Mouse (Mus musculus) intestine, postnatal 0 days (tissue): ENCODE data around the gene Svs3b. TPM values are rescaled to one million over a fixed set of nuclear protein-coding genes. Genes with fewer than 3 reads are reported as not detected.
"Not testable (repeated sequence)": the region's sequence is repeated elsewhere in the genome, so short reads cannot be mapped to it uniquely, and the experiment has no call there.

Experiments
- ATAC-seq: fragments of 200-750 bp; cut with Nextera tagmentation; 2 replicates; pipeline ENCODE4 v1.8.0; 2017; ENCODE audit warnings: mild to moderate bottlenecking, moderate TSS enrichment, moderate library complexity
- H3K27ac ChIP-seq: fragments of 300-500 bp; sonication (generic); 2 replicates; pipeline ENCODE4 v1.5.1; 2014; ENCODE audit warnings: mild to moderate bottlenecking, low read depth, low read length, moderate library complexity
- H3K27me3 ChIP-seq: fragments of 300-500 bp; sonication (generic); replicated peaks from 2 replicates; pipeline ENCODE4 v1.6.1; 2014; ENCODE audit warnings: low read length, mixed read lengths; ENCODE audit not compliant: control insufficient read depth, insufficient read depth
- H3K36me3 ChIP-seq: fragments of 300-500 bp; sonication (generic); 2 replicates; pipeline ENCODE4 v1.6.1; 2014; ENCODE audit warnings: mild to moderate bottlenecking, moderate library complexity; ENCODE audit not compliant: control insufficient read depth, insufficient read depth
- H3K4me1 ChIP-seq: fragments of 300-500 bp; sonication (generic); replicated peaks from 2 replicates; pipeline ENCODE4 v1.6.1; 2014; ENCODE audit warnings: antibody characterized with exemption, low read length, mixed read lengths; ENCODE audit not compliant: control insufficient read depth, insufficient read depth
- H3K4me2 ChIP-seq: fragments of 300-500 bp; sonication (generic); replicated peaks from 2 replicates; pipeline ENCODE4 v1.6.1; 2014; ENCODE audit warnings: low read depth, mild to moderate bottlenecking, moderate library complexity
- H3K4me3 ChIP-seq: fragments of 300-500 bp; sonication (generic); 2 replicates; pipeline ENCODE4 v1.5.1; 2014; ENCODE audit warnings: low read depth, low read length
- H3K9ac ChIP-seq: fragments of 300-500 bp; sonication (generic); 2 replicates; pipeline ENCODE4 v1.6.1; 2014; ENCODE audit warnings: mild to moderate bottlenecking, low read depth, low read length
- H3K9me3 ChIP-seq: fragments of 300-500 bp; sonication (generic); 2 replicates; pipeline ENCODE4 v1.6.1; 2016; ENCODE audit warnings: mixed run types; ENCODE audit not compliant: control insufficient read depth
- CTCF ChIP-seq: sonication (generic); IDR thresholded peaks from 2 replicates; pipeline ENCODE4 v1.5.1; 2016; ENCODE audit warnings: low read depth, mild to moderate bottlenecking, control low read depth, antibody characterized with exemption, moderate library complexity
- whole genome bisulfite sequencing: fragments of 180-500 bp; shearing (Covaris S2); extraction: QIAGEN DNeasy Blood & Tissue Kit; methylation state at CpG from one replicate; pipeline ENCODE4 v1.1.7; 2014; 5-methylcytosine and 5-hydroxymethylcytosine counted together
- polyA plus RNA-seq: library from polyadenylated mRNA; unstranded; fragments of >200 nt; fragmentation: Nextera tagmentation; extraction: Ambion mirVana; gene quantifications from 2 replicates; pipeline ENCODE4 v1.2.1, GENCODE M21; 2015

Gene Svs3b
- polyA plus RNA-seq, 1 experiment from 2014 or later: not detected

GRCm38 (mm10) chr2:164221522-164221921 is 34.9 kb downstream of the Svs3b start, which contains the start of gene Wfdc15b:
TSS of gene Wfdc15b (minus strand) at chr2:164221660.
- ATAC-seq: no peak
- no peak within 1 kb of the TSS for H3K27ac ChIP-seq
- H3K9me3 ChIP-seq: no peaks in the 10 kb centered on the region
- H3K4me2 ChIP-seq: peak within 1 kb of the TSS; percentile 48
- H3K9ac ChIP-seq: no peak within 1 kb of the TSS
- no peaks in the 10 kb centered on the region for H3K4me1 ChIP-seq
- 31% methylated on average over 11 of the region's 11 CpGs for WGBS
- no peaks in the 10 kb centered on the region for H3K27me3 ChIP-seq
- TF ChIP-seq CTCF: no peak
- no peaks in the 10 kb centered on the region for H3K36me3 ChIP-seq
- peak within 1 kb of the TSS; percentile 5; the same call in 1 of the 2 replicates for H3K4me3 ChIP-seq

GRCm38 (mm10) chr2:164219295-164219694 is 37.1 kb downstream of the Svs3b start:
- ATAC-seq: no peak
- 89% methylated on average over 9 of the region's 9 CpGs for WGBS

GRCm38 (mm10) chr2:164212711-164213110 is 43.7 kb downstream of the Svs3b start:
- 87% methylated on average over 5 of the region's 5 CpGs for WGBS
- no peak overlapping the region for H3K4me2 ChIP-seq
- no peak for ATAC-seq

More at GRCm38 (mm10) chr2:164219295-164219694, 37.1 kb downstream of the Svs3b start:
- no peak for TF ChIP-seq CTCF
- no peaks in the 10 kb centered on the region for H3K27me3 ChIP-seq
- no peak overlapping the region for H3K4me3 ChIP-seq
- H3K36me3 ChIP-seq: no peaks in the 10 kb centered on the region
- H3K9ac ChIP-seq: no peak overlapping the region
- H3K4me2 ChIP-seq: no peak overlapping the region
- H3K27ac ChIP-seq: no peak overlapping the region
- no peaks in the 10 kb centered on the region for H3K4me1 ChIP-seq
- H3K9me3 ChIP-seq: no peaks in the 10 kb centered on the region

DNA sequence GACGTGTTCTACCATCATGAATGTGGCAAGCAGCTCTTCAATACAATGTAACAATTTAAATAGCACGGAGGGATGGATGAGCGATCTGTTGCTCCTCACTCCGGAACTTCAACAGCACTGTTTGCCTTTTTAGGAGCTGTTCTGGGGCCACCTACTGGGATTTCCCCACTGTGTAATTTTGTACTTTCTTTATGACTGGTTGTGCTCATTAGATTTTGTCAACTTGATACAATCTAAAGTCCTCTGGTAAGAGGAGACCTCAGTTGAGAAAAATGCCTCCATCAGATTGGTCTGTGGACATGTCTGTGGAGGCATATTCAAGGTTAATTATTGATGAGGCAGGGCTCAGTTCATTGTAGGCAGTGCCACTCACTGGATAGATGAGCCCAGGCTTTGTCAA is 45.5 kb downstream of the Svs3b start:
- Histone ChIP-seq H3K9ac (no peak overlapping the region), H3K27ac (no peak overlapping the region), H3K36me3 (no peaks in the 10 kb centered on the region), H3K9me3 (no peaks in the 10 kb centered on the region), H3K27me3 (no peaks in the 10 kb centered on the region), H3K4me2 (no peak overlapping the region), H3K4me3 (no peak overlapping the region), H3K4me1 (no peaks in the 10 kb centered on the region)
- no peak for ATAC-seq
- WGBS: 90% methylated on average over 4 of the region's 4 CpGs
- no peak for TF ChIP-seq CTCF

More at GRCm38 (mm10) chr2:164212711-164213110, 43.7 kb downstream of the Svs3b start:
- Histone ChIP-seq H3K27ac (no peak overlapping the region), H3K36me3 (no peaks in the 10 kb centered on the region), H3K9me3 (no peaks in the 10 kb centered on the region), H3K4me3 (no peak overlapping the region), H3K9ac (no peak overlapping the region), H3K4me1 (no peaks in the 10 kb centered on the region), H3K27me3 (no peaks in the 10 kb centered on the region)
- no peak for TF ChIP-seq CTCF

DNA sequence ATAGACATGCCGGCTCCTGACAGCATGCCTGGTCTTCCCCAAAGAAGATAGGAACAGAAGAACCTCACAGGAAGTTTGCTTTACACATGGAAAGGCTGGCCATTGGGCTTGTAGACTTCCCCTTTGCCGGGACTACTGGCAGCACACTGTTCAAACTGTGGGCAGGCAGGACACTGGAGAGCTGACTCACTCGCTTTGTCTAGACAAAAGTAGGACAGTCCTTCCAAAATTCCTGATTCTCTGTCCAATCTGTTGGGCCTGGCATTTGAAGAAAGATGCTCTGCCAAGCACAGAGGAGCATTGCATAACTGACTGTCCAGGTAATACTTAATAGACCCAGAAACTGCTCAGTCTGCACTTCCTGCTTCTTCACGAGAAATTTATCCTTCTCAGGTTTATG is 49.8 kb downstream of the Svs3b start:
- Histone ChIP-seq H3K36me3 (no peaks in the 10 kb centered on the region), H3K9me3 (no peaks in the 10 kb centered on the region), H3K9ac (no peak overlapping the region), H3K27ac (no peak overlapping the region), H3K4me1 (no peaks in the 10 kb centered on the region), H3K4me2 (no peak overlapping the region), H3K4me3 (no peak overlapping the region), H3K27me3 (no peaks in the 10 kb centered on the region)
- no peak for ATAC-seq
- no peak for TF ChIP-seq CTCF
- WGBS: 64% methylated on average over 4 of the region's 4 CpGs

- not testable (repeated sequence) for H3K4me2 ChIP-seq, H3K27ac ChIP-seq, H3K4me1 ChIP-seq, ATAC-seq, H3K9me3 ChIP-seq, H3K9ac ChIP-seq, H3K27me3 ChIP-seq, H3K36me3 ChIP-seq, H3K4me3 ChIP-seq
- 91% methylated on average over 10 of the region's 10 CpGs for WGBS
These were observed 50.4 kb downstream of the Svs3b start for GRCm38 (mm10) chr2:164206011-164206410.

Other genes starting within 250 kb of the Svs3b start
- 0.88 and 0.94 TPM in 2 replicates for gene Pabpc1l, start 231.2 kb downstream of the Svs3b start, polyA plus RNA-seq
- gene Stk4, start 186.3 kb downstream of the Svs3b start, polyA plus RNA-seq: 12.1 and 12.2 TPM in 2 replicates
- 25.0 and 27.8 TPM in 2 replicates for gene Tomm34, start 185.5 kb downstream of the Svs3b start, polyA plus RNA-seq
- 0.07 and 0.21 TPM in 2 replicates for gene Kcns1, start 85.5 kb downstream of the Svs3b start, polyA plus RNA-seq
- 0.44 TPM in 1 of 2 replicates, not detected in the other for gene Wfdc5, start 73.9 kb downstream of the Svs3b start, polyA plus RNA-seq
- gene Wfdc12, start 66.0 kb downstream of the Svs3b start, polyA plus RNA-seq: not detected in 2 replicates
- gene Wfdc15a, start 56.5 kb downstream of the Svs3b start, polyA plus RNA-seq: not detected in 2 replicates
- gene Wfdc15b, start 35.0 kb downstream of the Svs3b start, polyA plus RNA-seq: 1.3 and 2.6 TPM in 2 replicates
- gene Svs2, start 18.2 kb downstream of the Svs3b start, polyA plus RNA-seq: not detected in 2 replicates
- gene Svs4, start 21.8 kb upstream of the Svs3b start, polyA plus RNA-seq: not detected in 2 replicates
- not detected in 2 replicates for gene Svs3a, start 32.6 kb upstream of the Svs3b start, polyA plus RNA-seq
- gene Svs6, start 60.1 kb upstream of the Svs3b start, polyA plus RNA-seq: not detected in 2 replicates
- not detected in 2 replicates for gene Svs5, start 76.1 kb upstream of the Svs3b start, polyA plus RNA-seq
- gene Slpi, start 132.5 kb upstream of the Svs3b start, polyA plus RNA-seq: 82.5 and 95.0 TPM in 2 replicates
- gene Rbpjl, start 146.5 kb upstream of the Svs3b start, polyA plus RNA-seq: 0.12 and 0.16 TPM in 2 replicates
- gene Matn4, start 148.5 kb upstream of the Svs3b start, polyA plus RNA-seq: 1.9 and 2.4 TPM in 2 replicates
- gene Sdc4, start 187.2 kb upstream of the Svs3b start, polyA plus RNA-seq: 92.0 and 103 TPM in 2 replicates
- 58.7 and 62.3 TPM in 2 replicates for gene Sys1, start 200.3 kb upstream of the Svs3b start, polyA plus RNA-seq
- 21.4 and 29.1 TPM in 2 replicates for gene Gm20458, start 204.3 kb upstream of the Svs3b start, polyA plus RNA-seq
- not detected in 2 replicates for gene Trp53tg5, start 217.1 kb upstream of the Svs3b start, polyA plus RNA-seq
- 15.9 and 18.8 TPM in 2 replicates for gene Dbndd2, start 229.5 kb upstream of the Svs3b start, polyA plus RNA-seq
- gene Pigt, start 240.9 kb upstream of the Svs3b start, polyA plus RNA-seq: 75.8 and 83.0 TPM in 2 replicates